Mouse (Mus musculus) neural tube, embryonic 14.5 days (tissue): ENCODE measurements around the gene Ttc16. TPM values are rescaled to one million over a fixed set of nuclear protein-coding genes. Genes with fewer than 3 reads are reported as not detected.

Source experiments
- ATAC-seq: fragments of 200-750 bp; cut with Nextera tagmentation; 2 replicates; pipeline ENCODE4 v1.8.0; 2017; ENCODE audit warnings: low read depth, mild to moderate bottlenecking, moderate TSS enrichment, moderate library complexity
- H3K27ac ChIP-seq: fragments of 300-500 bp; sonication (generic); 2 replicates; pipeline ENCODE4 v1.5.1; 2014; ENCODE audit warnings: low read depth, mild to moderate bottlenecking, control low read depth, low read length, moderate library complexity, mixed read lengths
- H3K27me3 ChIP-seq: fragments of 300-500 bp; sonication (generic); 2 replicates; pipeline ENCODE4 v1.6.1; 2014; ENCODE audit warnings: low read length; ENCODE audit not compliant: control insufficient read depth, insufficient read depth
- H3K36me3 ChIP-seq: fragments of 300-500 bp; sonication (generic); 2 replicates; pipeline ENCODE4 v1.6.1; 2014; ENCODE audit warnings: low read length, mixed read lengths; ENCODE audit not compliant: control insufficient read depth, insufficient read depth
- H3K4me1 ChIP-seq: fragments of 300-500 bp; sonication (generic); 2 replicates; pipeline ENCODE4 v1.6.1; 2014; ENCODE audit warnings: low read length; ENCODE audit not compliant: control insufficient read depth, insufficient read depth
- H3K4me2 ChIP-seq: fragments of 300-500 bp; sonication (generic); 2 replicates; pipeline ENCODE4 v1.6.1; 2014; ENCODE audit warnings: mild to moderate bottlenecking, low read depth, low read length, control low read depth
- H3K4me3 ChIP-seq: fragments of 300-500 bp; sonication (generic); 2 replicates; pipeline ENCODE4 v1.5.1; 2014; ENCODE audit warnings: low read depth, low read length, control low read depth, mixed read lengths
- H3K9ac ChIP-seq: fragments of 300-500 bp; sonication (generic); replicated peaks from 2 replicates; pipeline ENCODE4 v1.6.1; 2014; ENCODE audit warnings: low read depth, mild to moderate bottlenecking, control low read depth, low read length, mixed read lengths
- H3K9me3 ChIP-seq: fragments of 300-500 bp; sonication (generic); 2 replicates; pipeline ENCODE4 v1.6.1; 2016; ENCODE audit warnings: low read length; ENCODE audit not compliant: control insufficient read depth
- WGBS: fragments of 180-500 bp; shearing (Covaris S2); extraction: QIAGEN DNeasy Blood & Tissue Kit; methylation state at CpG from one replicate; pipeline ENCODE4 v1.1.7; 2014; 5-methylcytosine and 5-hydroxymethylcytosine counted together
- polyA plus RNA-seq: library from polyadenylated mRNA; unstranded; fragments of >200 nt; fragmentation: Nextera tagmentation; extraction: Ambion mirVana; gene quantifications from 2 replicates; pipeline ENCODE4 v1.2.1, GENCODE M21; 2014

Ttc16 gene
- polyA plus RNA-seq, 1 experiment from 2014 or later = 0.82 TPM

DNA sequence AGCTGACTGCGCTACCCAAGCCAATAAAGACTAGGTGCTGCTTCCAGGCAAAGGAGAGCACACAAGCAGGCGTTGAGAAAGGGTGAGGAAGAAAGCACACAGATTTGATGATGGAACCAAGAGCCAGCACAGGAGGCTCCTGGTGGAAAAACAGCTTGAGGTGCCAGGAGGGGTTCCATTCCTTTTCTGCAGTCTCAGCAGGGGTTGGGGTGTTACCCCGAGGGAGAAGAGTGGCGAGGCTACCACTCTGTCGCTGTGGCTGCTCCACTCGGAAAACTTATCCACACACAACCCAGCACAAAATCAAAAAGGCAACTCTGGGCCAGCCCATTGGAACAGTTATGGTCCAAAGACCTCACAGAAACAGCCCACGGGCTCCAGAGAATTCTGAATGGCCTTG is 42.2 kb upstream of the Ttc16 start:
- Histone ChIP-seq H3K27me3 (no peaks in the 10 kb centered on the region), H3K9me3 (no peaks in the 10 kb centered on the region), H3K4me3 (no peak overlapping the region), H3K36me3 (peaks cover 31% of the 10 kb centered on the region; the same call in 1 of the 2 replicates), H3K4me2 (no peak overlapping the region), H3K9ac (no peak overlapping the region), H3K4me1 (no peaks in the 10 kb centered on the region), H3K27ac (no peak overlapping the region)
- no peak for ATAC-seq
- 59% methylated on average over 7 of the region's 7 CpGs for WGBS

GRCm38 (mm10) chr2:32816946-32817581 is 41.6 kb upstream of the Ttc16 start:
- H3K27ac ChIP-seq = no peak overlapping the region
- H3K36me3 ChIP-seq = peaks cover 31% of the 10 kb centered on the region; the same call in 1 of the 2 replicates
- no peaks in the 10 kb centered on the region for H3K9me3 ChIP-seq
- no peak overlapping the region for H3K4me3 ChIP-seq
- no peak overlapping the region for H3K4me2 ChIP-seq
- peak; percentile 51; the same call in 1 of the 2 replicates for ATAC-seq
- no peaks in the 10 kb centered on the region for H3K4me1 ChIP-seq
- no peak overlapping the region for H3K9ac ChIP-seq
- WGBS = 47% methylated on average over 17 of the region's 17 CpGs
- no peaks in the 10 kb centered on the region for H3K27me3 ChIP-seq

GRCm38 (mm10) chr2:32816497-32816896 is 41.1 kb upstream of the Ttc16 start:
- ATAC-seq = no peak
- H3K9me3 ChIP-seq = no peaks in the 10 kb centered on the region
- no peak overlapping the region; the same call in 1 of the 2 replicates for H3K27ac ChIP-seq
- no peak overlapping the region for H3K9ac ChIP-seq
- no peaks in the 10 kb centered on the region for H3K27me3 ChIP-seq
- no peaks in the 10 kb centered on the region for H3K4me1 ChIP-seq
- WGBS = 87% methylated on average over 2 of the region's 2 CpGs
- H3K4me3 ChIP-seq = no peak overlapping the region
- H3K4me2 ChIP-seq = no peak overlapping the region
- H3K36me3 ChIP-seq = peaks cover 31% of the 10 kb centered on the region; the same call in 1 of the 2 replicates

GRCm38 (mm10) chr2:32811959-32812358 is 36.5 kb upstream of the Ttc16 start:
- ATAC-seq = no peak

DNA sequence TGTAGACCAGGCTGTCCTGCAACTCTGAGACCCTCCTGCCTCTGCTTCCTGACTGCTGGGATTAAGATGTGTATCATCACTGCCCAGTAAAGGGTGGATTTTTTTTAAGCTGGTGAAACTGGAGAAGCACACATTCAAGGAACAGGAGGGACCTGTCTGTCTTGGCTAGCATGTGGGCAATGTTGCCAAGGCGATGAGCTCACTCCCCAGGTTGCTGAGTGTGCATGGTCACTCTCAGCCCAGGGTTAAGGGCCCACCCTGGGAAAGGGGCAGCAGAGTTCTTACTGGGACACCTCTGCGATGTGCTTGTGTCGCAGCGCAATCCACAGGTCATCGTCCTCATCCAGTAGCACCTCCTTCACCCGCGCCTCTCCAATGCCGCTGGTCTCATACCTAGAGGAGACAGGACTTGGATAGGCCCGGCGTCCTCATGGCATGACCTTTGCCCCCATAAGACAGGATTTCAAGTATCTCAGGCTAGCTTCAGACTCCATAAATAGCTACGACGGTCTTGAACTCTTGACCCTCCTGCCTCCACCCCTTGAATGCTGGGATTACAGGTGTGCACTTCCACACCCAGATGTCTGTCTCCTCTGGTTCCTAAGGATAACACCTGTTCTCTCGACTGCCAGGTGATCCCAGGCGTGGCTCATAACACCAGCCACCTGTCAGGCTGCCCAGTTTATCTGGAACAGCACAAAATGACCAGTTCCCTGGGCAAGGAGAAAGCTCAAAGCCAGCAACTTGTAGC is 33.6 kb upstream of the Ttc16 start:
- no peaks in the 10 kb centered on the region for H3K9me3 ChIP-seq
- H3K36me3 ChIP-seq = peaks cover 46% of the 10 kb centered on the region
- no peak overlapping the region for H3K4me2 ChIP-seq
- no peaks in the 10 kb centered on the region for H3K27me3 ChIP-seq
- H3K4me3 ChIP-seq = no peak overlapping the region
- no peak overlapping the region for H3K27ac ChIP-seq
- H3K9ac ChIP-seq = no peak overlapping the region
- H3K4me1 ChIP-seq = no peaks in the 10 kb centered on the region
- 96% methylated on average over 14 of the region's 14 CpGs for WGBS
- no peak for ATAC-seq

More at GRCm38 (mm10) chr2:32811959-32812358, 36.5 kb upstream of the Ttc16 start:
- no peak overlapping the region for H3K4me3 ChIP-seq
- H3K27me3 ChIP-seq = no peaks in the 10 kb centered on the region
- no peaks in the 10 kb centered on the region for H3K4me1 ChIP-seq
- H3K27ac ChIP-seq = no peak overlapping the region
- H3K9me3 ChIP-seq = no peaks in the 10 kb centered on the region
- WGBS = 86% methylated on average over 8 of the region's 8 CpGs
- no peak overlapping the region for H3K4me2 ChIP-seq
- H3K9ac ChIP-seq = no peak overlapping the region
- H3K36me3 ChIP-seq = peaks cover 47% of the 10 kb centered on the region

- no peak overlapping the region for H3K27ac ChIP-seq
- H3K9ac ChIP-seq = no peak overlapping the region
- H3K27me3 ChIP-seq = no peaks in the 10 kb centered on the region
- no peak overlapping the region for H3K4me2 ChIP-seq
- no peaks in the 10 kb centered on the region for H3K4me1 ChIP-seq
- WGBS = 74% methylated on average over 10 of the region's 10 CpGs
- H3K36me3 ChIP-seq = peaks cover 68% of the 10 kb centered on the region
- H3K9me3 ChIP-seq = no peaks in the 10 kb centered on the region
- H3K4me3 ChIP-seq = no peak overlapping the region
- no peak for ATAC-seq
Measured at GRCm38 (mm10) chr2:32798251-32798962, 23.0 kb upstream of the Ttc16 start.

- H3K4me1 ChIP-seq = no peaks in the 10 kb centered on the region
- no peak overlapping the region for H3K4me2 ChIP-seq
- H3K27ac ChIP-seq = no peak overlapping the region
- H3K9ac ChIP-seq = no peak overlapping the region
- H3K9me3 ChIP-seq = no peaks in the 10 kb centered on the region
- H3K27me3 ChIP-seq = no peaks in the 10 kb centered on the region
- H3K36me3 ChIP-seq = peaks cover 57% of the 10 kb centered on the region
- 67% methylated on average over 13 of the region's 13 CpGs for WGBS
- ATAC-seq = no peak
- H3K4me3 ChIP-seq = no peak overlapping the region
Measured at GRCm38 (mm10) chr2:32795748-32796418, 20.4 kb upstream of the Ttc16 start.

DNA sequence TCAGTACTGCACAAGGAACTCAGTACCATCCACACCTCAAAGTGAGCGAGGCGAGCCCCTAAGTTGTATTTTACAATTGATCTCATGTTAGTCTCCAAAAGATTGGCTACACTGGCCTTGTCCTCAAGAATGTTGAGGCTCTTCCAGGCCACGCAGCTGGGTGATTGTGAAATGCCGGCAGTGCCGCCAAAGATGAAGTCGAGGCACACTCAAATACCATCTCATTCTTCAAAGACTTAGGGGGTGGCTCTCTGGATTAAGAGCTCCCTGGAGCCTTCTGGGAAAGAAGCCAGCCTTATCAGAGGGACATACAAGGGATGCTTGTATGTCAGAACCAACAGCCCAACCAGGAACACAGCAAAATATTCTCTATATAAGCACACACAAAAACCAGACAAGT is 15.9 kb upstream of the Ttc16 start:
- H3K4me2 ChIP-seq = no peak overlapping the region
- ATAC-seq = no peak
- H3K9ac ChIP-seq = no peak overlapping the region
- no peak overlapping the region for H3K4me3 ChIP-seq
- no peaks in the 10 kb centered on the region for H3K4me1 ChIP-seq
- H3K36me3 ChIP-seq = peaks cover 42% of the 10 kb centered on the region
- no peak overlapping the region for H3K27ac ChIP-seq
- 82% methylated on average over 6 of the region's 6 CpGs for WGBS
- H3K9me3 ChIP-seq = no peaks in the 10 kb centered on the region
- no peaks in the 10 kb centered on the region for H3K27me3 ChIP-seq
